In genomic region chr5:72202016-72202415, GRCm38 (mm10) we compare ENCODE assay signal across 8 mouse cellular contexts. TPM values are rescaled to one million over a fixed set of nuclear protein-coding genes. Genes with fewer than 3 reads are reported as not detected.
DNase-seq lines count a peak whose midpoint lies in the region; ATAC-seq and TF ChIP-seq lines count a peak whose summit lies in the region.

No protein-coding gene starts in this region.

- no peak overlapping the region for H3K9ac ChIP-seq in limb, embryonic 15.5 days
- no peak overlapping the region for H3K9ac ChIP-seq in heart, embryonic 11.5 days (ENCODE audit: low read depth, low read length)
- no peak overlapping the region for H3K9ac ChIP-seq in stomach, embryonic 16.5 days (ENCODE audit: low read length)

- peaks cover 12% of the 10 kb centered on the region; the same call in 1 of the 2 replicates for H3K4me1 ChIP-seq in limb, embryonic 15.5 days
- peaks cover 23% of the 10 kb centered on the region for H3K4me1 ChIP-seq in limb, embryonic 10.5 days
- H3K4me1 ChIP-seq in heart, embryonic 11.5 days (ENCODE audit: control insufficient read depth, insufficient read depth, low read length): peaks cover 6% of the 10 kb centered on the region; the same call in 1 of the 2 replicates
- peaks cover 7% of the 10 kb centered on the region for H3K4me1 ChIP-seq in stomach, embryonic 16.5 days (ENCODE audit: control insufficient read depth, insufficient read depth, low read length)

- in situ Hi-C loops in Patski (cut with MboI; ENCODE audit: low pct_unique_long_range_greater_than_20kb): loop anchor here (25.0 kb wide), 1 partner anchor 1135 kb away; the partner anchor contains the start of gene Ociad2

- H3K9me3 ChIP-seq in limb, embryonic 15.5 days: no peaks in the 10 kb centered on the region
- H3K9me3 ChIP-seq in limb, embryonic 10.5 days (replicated peaks): no peaks in the 10 kb centered on the region
- no peaks in the 10 kb centered on the region for H3K9me3 ChIP-seq in heart, embryonic 11.5 days (replicated peaks; ENCODE audit: control insufficient read depth, low read length)
- no peaks in the 10 kb centered on the region for H3K9me3 ChIP-seq in stomach, embryonic 16.5 days (replicated peaks; ENCODE audit: control insufficient read depth, low read length)

- no peaks in the 10 kb centered on the region for H3K27me3 ChIP-seq in limb, embryonic 15.5 days
- no peaks in the 10 kb centered on the region for H3K27me3 ChIP-seq in limb, embryonic 10.5 days (ENCODE audit: low read depth, poor library complexity, severe bottlenecking)
- no peaks in the 10 kb centered on the region for H3K27me3 ChIP-seq in Patski
- H3K27me3 ChIP-seq in heart, embryonic 11.5 days (ENCODE audit: control insufficient read depth, insufficient read depth, low read length): no peaks in the 10 kb centered on the region
- no peaks in the 10 kb centered on the region for H3K27me3 ChIP-seq in stomach, embryonic 16.5 days (ENCODE audit: control insufficient read depth, insufficient read depth, low read length)

- POLR2A ChIA-PET in Patski (lab: Charles Lee): interaction anchor here (1.2 to 1.4 kb wide), 2 partner anchors 9 to 17 kb away, joined by 3 read pairs; no protein-coding TSS in a partner anchor

- no peak for ATAC-seq in limb, embryonic 15.5 days (ENCODE audit: insufficient number of reproducible peaks, low FRiP score, low TSS enrichment, low read depth)
- ATAC-seq in Patski: peak; percentile 56
- no peak for ATAC-seq in heart, embryonic 11.5 days (replicated peaks; ENCODE audit: insufficient number of reproducible peaks, low FRiP score, low TSS enrichment)
- no peak for ATAC-seq in stomach, embryonic 16.5 days (ENCODE audit: insufficient read depth, low FRiP score)
- no peak for ATAC-seq in frontal cortex, adult (ENCODE audit: low TSS enrichment)

- peak overlapping the region; percentile 5; the same call in 1 of the 2 replicates for H3K4me2 ChIP-seq in limb, embryonic 15.5 days
- H3K4me2 ChIP-seq in heart, embryonic 11.5 days: peak overlapping the region; percentile 25; the same call in 1 of the 2 replicates
- H3K4me2 ChIP-seq in stomach, embryonic 16.5 days (ENCODE audit: low read depth, low read length): peak overlapping the region; percentile 40

- CTCF ChIA-PET in Patski (lab: Charles Lee): interaction anchor here (1.1 to 2.1 kb wide), 8 partner anchors 10 to 76 kb away, joined by 3 to 11 read pairs (median 4); no protein-coding TSS in a partner anchor

- no peak overlapping the region for H3K4me3 ChIP-seq in limb, embryonic 15.5 days
- no peak overlapping the region for H3K4me3 ChIP-seq in limb, embryonic 10.5 days
- H3K4me3 ChIP-seq in heart, embryonic 11.5 days (ENCODE audit: low read depth, low read length): no peak overlapping the region
- H3K4me3 ChIP-seq in stomach, embryonic 16.5 days (replicated peaks; ENCODE audit: low read length): no peak overlapping the region; the same call in 1 of the 2 replicates

- H3K27ac ChIP-seq in limb, embryonic 15.5 days: peak overlapping the region; percentile 38; the same call in 1 of the 2 replicates
- no peak overlapping the region for H3K27ac ChIP-seq in limb, embryonic 10.5 days
- no peak overlapping the region for H3K27ac ChIP-seq in heart, embryonic 11.5 days (ENCODE audit: low read depth, low read length)
- H3K27ac ChIP-seq in stomach, embryonic 16.5 days (ENCODE audit: low read length): 0 out of 2 replicates have a peak overlapping the region, but pooled peaks have one; percentile 18

- no peak for DNase-seq in limb, embryonic 10.5 days (ENCODE audit: low spot score)
- no peak for DNase-seq in Patski (ENCODE audit: low read depth, low spot score)
- DNase-seq in kidney, postnatal 36 days: peak; percentile 64 to 71
- DNase-seq in left cerebral cortex, adult 8-10 months (ENCODE audit: low spot score in 2 of 2): no peak

- no peak for TF ChIP-seq CTCF in Patski (IDR thresholded peaks at IDR 0.05)

- WGBS in limb, embryonic 15.5 days: 59% methylated on average over 10 of the region's 10 CpGs
- WGBS in limb, embryonic 10.5 days: 45% methylated on average over 10 of the region's 10 CpGs
- WGBS in heart, embryonic 11.5 days (ENCODE audit: insufficient replicate concordance): 40% methylated on average over 10 of the region's 10 CpGs
- WGBS in stomach, embryonic 16.5 days: 51% methylated on average over 10 of the region's 10 CpGs

- H3K36me3 ChIP-seq in limb, embryonic 15.5 days: no peaks in the 10 kb centered on the region
- no peaks in the 10 kb centered on the region for H3K36me3 ChIP-seq in limb, embryonic 10.5 days
- no peaks in the 10 kb centered on the region for H3K36me3 ChIP-seq in heart, embryonic 11.5 days (ENCODE audit: control insufficient read depth, insufficient read depth, low read length)
- no peaks in the 10 kb centered on the region for H3K36me3 ChIP-seq in stomach, embryonic 16.5 days (ENCODE audit: control insufficient read depth, insufficient read depth, low read length)

RNA-seq across cellular contexts. Expression of gene Commd8, which starts 34.0 kb away (rescaled TPM):
- 157 and 177 TPM in 2 replicates for polyA plus RNA-seq in limb, embryonic 15.5 days (2015; fragmentation: Nextera tagmentation; extraction: Ambion mirVana)
- polyA plus RNA-seq in limb, embryonic 10.5 days (2016; fragmentation: Nextera tagmentation; extraction: Ambion mirVana): 152 TPM in 2 replicates
- 100 TPM for polyA plus RNA-seq in Patski (2021)
- 130 and 131 TPM in 2 replicates for polyA plus RNA-seq in heart, embryonic 11.5 days (2014; fragmentation: Nextera tagmentation; extraction: Ambion mirVana)
- 133 and 136 TPM in 2 replicates for polyA plus RNA-seq in stomach, embryonic 16.5 days (2015; fragmentation: Nextera tagmentation; extraction: Ambion mirVana)
- total RNA-seq in left cerebral cortex, adult 8-10 months (2022): 10 to 100 TPM; 86.4 to 93.9 (median 92.0) TPM

Comparison
In these comparisons a context has a peak if more than half of its experiments do, and no peak if none do; other contexts are left out.
1. H3K27ac ChIP-seq: peak in limb, embryonic 15.5 days (single experiment) and stomach, embryonic 16.5 days (single experiment); none in limb, embryonic 10.5 days (single experiment) and heart, embryonic 11.5 days (single experiment).
2. DNase-seq: peak in kidney, postnatal 36 days (2 of 2); none in limb, embryonic 10.5 days (single experiment), Patski (single experiment) and left cerebral cortex, adult 8-10 months (0 of 2).
3. Peak in every context shown above with its lines, with median percentiles within 50 percentile points of each other: H3K4me2 ChIP-seq.